Mouse (Mus musculus): Measurements from ENCODE around the gene Rpp25l. TPM values are rescaled to one million over a fixed set of nuclear protein-coding genes. Genes with fewer than 3 reads are reported as not detected.
"Not testable (repeated sequence)": the region's sequence is repeated elsewhere in the genome, so short reads cannot be mapped to it uniquely, and the experiment has no call there.

Rpp25l gene
- polyA plus RNA-seq (2016; fragmentation: Nextera tagmentation; extraction: Ambion mirVana), result 84.9 and 87.8 TPM in 2 replicates

GRCm38 (mm10) chr4:41713197-41714067 is at the start of gene Rpp25l:
Gene Rpp25l (minus strand): TSS chr4:41713534.
- Histone ChIP-seq H3K4me1 (peaks cover 35% of the 10 kb centered on the region), H3K9ac (peak within 1 kb of the TSS; percentile 91), H3K27ac (peak within 1 kb of the TSS; percentile 77), H3K27me3 (no peaks in the 10 kb centered on the region), H3K4me2 (replicated peaks) (peak within 1 kb of the TSS; percentile 83), H3K4me3 (peak within 1 kb of the TSS; percentile 82), H3K9me3 (no peaks in the 10 kb centered on the region), H3K36me3 (peaks cover 32% of the 10 kb centered on the region)
- WGBS, result 1% methylated on average over 60 of the region's 61 CpGs
- ATAC-seq (ENCODE audit: insufficient number of reproducible peaks, insufficient read depth, low FRiP score, low TSS enrichment), result peak; percentile 24; the same call in 1 of the 2 replicates

- Histone ChIP-seq H3K9ac (peak overlapping the region; percentile 68), H3K4me3 (peak overlapping the region; percentile 60), H3K36me3 (peaks cover 18% of the 10 kb centered on the region), H3K4me2 (replicated peaks) (peak overlapping the region; percentile 85), H3K27ac (peak overlapping the region; percentile 98), H3K4me1 (peaks cover 30% of the 10 kb centered on the region)
- not testable (repeated sequence) for H3K27me3 ChIP-seq, H3K9me3 ChIP-seq
- peak; percentile 77 for ATAC-seq (ENCODE audit: insufficient number of reproducible peaks, insufficient read depth, low FRiP score, low TSS enrichment)
- 15% methylated on average over 8 of the region's 8 CpGs for WGBS
These were observed 49.4 kb upstream of the Rpp25l start for GRCm38 (mm10) chr4:41762688-41763114.

- peak overlapping the region; percentile 60 for H3K4me3 ChIP-seq
- peak; percentile 59 for ATAC-seq (ENCODE audit: insufficient number of reproducible peaks, insufficient read depth, low FRiP score, low TSS enrichment)
These were observed 48.9 kb upstream of the Rpp25l start for GRCm38 (mm10) chr4:41762099-41762687.

GRCm38 (mm10) chr4:41761680-41762079 is 48.3 kb upstream of the Rpp25l start:
- Histone ChIP-seq H3K4me3 (peak overlapping the region; percentile 60), H3K27ac (peak overlapping the region; percentile 98), H3K27me3 (no peaks in the 10 kb centered on the region), H3K36me3 (peaks cover 18% of the 10 kb centered on the region), H3K4me1 (peaks cover 30% of the 10 kb centered on the region), H3K9me3 (no peaks in the 10 kb centered on the region), H3K4me2 (replicated peaks) (peak overlapping the region; percentile 85), H3K9ac (peak overlapping the region; percentile 68)
- no peak for ATAC-seq (ENCODE audit: insufficient number of reproducible peaks, insufficient read depth, low FRiP score, low TSS enrichment)

More at GRCm38 (mm10) chr4:41762099-41762687, 48.9 kb upstream of the Rpp25l start:
- peaks cover 30% of the 10 kb centered on the region for H3K4me1 ChIP-seq
- H3K9ac ChIP-seq, result peak overlapping the region; percentile 68
- no peaks in the 10 kb centered on the region for H3K27me3 ChIP-seq
- peak overlapping the region; percentile 98 for H3K27ac ChIP-seq
- H3K36me3 ChIP-seq, result peaks cover 18% of the 10 kb centered on the region
- 20% methylated on average over 8 of the region's 8 CpGs for WGBS
- H3K4me2 ChIP-seq (replicated peaks), result peak overlapping the region; percentile 85
- H3K9me3 ChIP-seq, result no peaks in the 10 kb centered on the region

- Histone ChIP-seq H3K4me2 (replicated peaks) (peak overlapping the region; percentile 85), H3K4me1 (peaks cover 32% of the 10 kb centered on the region), H3K27me3 (no peaks in the 10 kb centered on the region), H3K9ac (peak overlapping the region; percentile 68), H3K9me3 (no peaks in the 10 kb centered on the region), H3K4me3 (peak overlapping the region; percentile 60), H3K27ac (peak overlapping the region; percentile 98), H3K36me3 (peaks cover 12% of the 10 kb centered on the region)
- no peak for ATAC-seq (ENCODE audit: insufficient number of reproducible peaks, insufficient read depth, low FRiP score, low TSS enrichment)
- 53% methylated on average over 4 of the region's 4 CpGs for WGBS
These were observed 47.6 kb upstream of the Rpp25l start for GRCm38 (mm10) chr4:41760911-41761310.

GRCm38 (mm10) chr4:41760288-41760721 is 47.0 kb upstream of the Rpp25l start:
- Histone ChIP-seq H3K27me3 (no peaks in the 10 kb centered on the region), H3K9ac (peak overlapping the region; percentile 68), H3K36me3 (peaks cover 8% of the 10 kb centered on the region; the same call in 1 of the 2 replicates), H3K4me1 (peaks cover 32% of the 10 kb centered on the region), H3K4me2 (replicated peaks) (peak overlapping the region; percentile 85), H3K27ac (peak overlapping the region; percentile 98), H3K9me3 (no peaks in the 10 kb centered on the region), H3K4me3 (peak overlapping the region; percentile 60)
- peak; percentile 87 for ATAC-seq (ENCODE audit: insufficient number of reproducible peaks, insufficient read depth, low FRiP score, low TSS enrichment)
- under 1% methylated on average over 15 of the region's 15 CpGs for WGBS

GRCm38 (mm10) chr4:41759656-41760287 is 46.4 kb upstream of the Rpp25l start:
- peak overlapping the region; percentile 68 for H3K9ac ChIP-seq
- H3K27me3 ChIP-seq, result no peaks in the 10 kb centered on the region
- peaks cover 34% of the 10 kb centered on the region for H3K4me1 ChIP-seq
- ATAC-seq (ENCODE audit: insufficient number of reproducible peaks, insufficient read depth, low FRiP score, low TSS enrichment), result no peak
- H3K4me2 ChIP-seq (replicated peaks), result peak overlapping the region; percentile 85
- H3K9me3 ChIP-seq, result no peaks in the 10 kb centered on the region
- H3K4me3 ChIP-seq, result peak overlapping the region; percentile 60
- H3K27ac ChIP-seq, result peak overlapping the region; percentile 98
- peaks cover 8% of the 10 kb centered on the region; the same call in 1 of the 2 replicates for H3K36me3 ChIP-seq
- WGBS, result 28% methylated on average over 6 of the region's 6 CpGs

GRCm38 (mm10) chr4:41759206-41759605 is 45.9 kb upstream of the Rpp25l start:
- Histone ChIP-seq H3K4me2 (replicated peaks) (no peak overlapping the region), H3K9ac (no peak overlapping the region), H3K4me1 (peaks cover 37% of the 10 kb centered on the region), H3K27me3 (no peaks in the 10 kb centered on the region), H3K36me3 (peaks cover 8% of the 10 kb centered on the region; the same call in 1 of the 2 replicates), H3K4me3 (no peak overlapping the region), H3K27ac (0 out of 2 replicates have a peak overlapping the region, but pooled peaks have one; percentile 98), H3K9me3 (no peaks in the 10 kb centered on the region)
- WGBS, result 85% methylated on average over 9 of the region's 9 CpGs
- no peak for ATAC-seq (ENCODE audit: insufficient number of reproducible peaks, insufficient read depth, low FRiP score, low TSS enrichment)

- peaks cover 37% of the 10 kb centered on the region for H3K4me1 ChIP-seq
These were observed 45.4 kb upstream of the Rpp25l start for GRCm38 (mm10) chr4:41758701-41759100.

GRCm38 (mm10) chr4:41758021-41758420 is 44.7 kb upstream of the Rpp25l start:
- WGBS, result 84% methylated on average over 11 of the region's 11 CpGs
- Histone ChIP-seq H3K9ac (no peak overlapping the region), H3K27ac (no peak overlapping the region), H3K9me3 (no peaks in the 10 kb centered on the region), H3K27me3 (no peaks in the 10 kb centered on the region), H3K4me1 (peaks cover 37% of the 10 kb centered on the region), H3K4me3 (no peak overlapping the region), H3K4me2 (replicated peaks) (no peak overlapping the region), H3K36me3 (peaks cover 8% of the 10 kb centered on the region; the same call in 1 of the 2 replicates)
- no peak for ATAC-seq (ENCODE audit: insufficient number of reproducible peaks, insufficient read depth, low FRiP score, low TSS enrichment)

More at GRCm38 (mm10) chr4:41758701-41759100, 45.4 kb upstream of the Rpp25l start:
- 90% methylated on average over 4 of the region's 4 CpGs for WGBS
- ATAC-seq (ENCODE audit: insufficient number of reproducible peaks, insufficient read depth, low FRiP score, low TSS enrichment), result no peak
- Histone ChIP-seq H3K4me2 (replicated peaks) (no peak overlapping the region), H3K27me3 (no peaks in the 10 kb centered on the region), H3K9ac (no peak overlapping the region), H3K27ac (no peak overlapping the region), H3K36me3 (peaks cover 8% of the 10 kb centered on the region; the same call in 1 of the 2 replicates), H3K9me3 (no peaks in the 10 kb centered on the region), H3K4me3 (no peak overlapping the region)

GRCm38 (mm10) chr4:41757321-41757720 is 44.0 kb upstream of the Rpp25l start:
- peaks cover 8% of the 10 kb centered on the region; the same call in 1 of the 2 replicates for H3K36me3 ChIP-seq
- H3K27me3 ChIP-seq, result no peaks in the 10 kb centered on the region
- ATAC-seq (ENCODE audit: insufficient number of reproducible peaks, insufficient read depth, low FRiP score, low TSS enrichment), result no peak
- no peak overlapping the region for H3K9ac ChIP-seq
- 93% methylated on average over 13 of the region's 13 CpGs for WGBS
- H3K4me1 ChIP-seq, result peaks cover 31% of the 10 kb centered on the region
- H3K9me3 ChIP-seq, result no peaks in the 10 kb centered on the region
- no peak overlapping the region for H3K4me2 ChIP-seq (replicated peaks)
- H3K4me3 ChIP-seq, result no peak overlapping the region
- H3K27ac ChIP-seq, result no peak overlapping the region

Measured in embryonic facial prominence, embryonic 12.5 days (tissue).